Mouse (Mus musculus) MEL (cell line): ENCODE measurements around the gene Efcab2. TPM values are rescaled to one million over a fixed set of nuclear protein-coding genes. Genes with fewer than 3 reads are reported as not detected.

Source experiments
- DNase-seq: peaks from one replicate; pipeline ENCODE4 v3.0.0; 2011; ENCODE audit warnings: low read depth, low spot score
- H3K27ac ChIP-seq: 2 replicates; pipeline ENCODE4 v1.5.1; 2012; ENCODE audit warnings: low read depth, mild to moderate bottlenecking, control low read depth, low read length, moderate library complexity; ENCODE audit not compliant: control insufficient read depth
- H3K27me3 ChIP-seq, 2 experiments: fragments of 150-350 bp in 1 of 2; sonication (generic) in 1 of 2; 2 replicates each; pipeline ENCODE4 v1.6.1; 2012; ENCODE audit warnings: low read length in 2 of 2, mild to moderate bottlenecking in 2 of 2, improper control_type of control experiment in 1 of 2, moderate library complexity in 1 of 2; ENCODE audit not compliant: insufficient read depth in 2 of 2, control insufficient read depth in 1 of 2
- H3K36me3 ChIP-seq, 2 experiments: 2 replicates each; pipeline ENCODE4 v1.6.1; 2012 to 2014; ENCODE audit warnings: low read length in 2 of 2, improper control_type of control experiment in 1 of 2, inconsistent platforms in 1 of 2, mild to moderate bottlenecking in 1 of 2; ENCODE audit not compliant: insufficient read depth in 2 of 2, control insufficient read depth in 1 of 2
- H3K4me1 ChIP-seq, 2 experiments: fragments of 150-350 bp in 1 of 2; sonication (generic) in 1 of 2; 2 replicates each; pipeline ENCODE4 v1.6.1; 2012; ENCODE audit warnings: low read length in 2 of 2, improper control_type of control experiment in 1 of 2, mild to moderate bottlenecking in 1 of 2; ENCODE audit not compliant: insufficient read depth in 2 of 2, control insufficient read depth in 1 of 2
- H3K4me3 ChIP-seq, 2 experiments: fragments of 150-350 bp in 1 of 2; sonication (generic) in 1 of 2; 2 replicates each; pipeline ENCODE4 v1.5.1; 2012; ENCODE audit warnings: low read depth in 2 of 2, low read length in 2 of 2, mild to moderate bottlenecking in 2 of 2, moderate library complexity in 2 of 2, control low read depth in 1 of 2, improper control_type of control experiment in 1 of 2; ENCODE audit not compliant: control insufficient read depth in 1 of 2, insufficient read depth in 1 of 2
- H3K79me2 ChIP-seq: 2 replicates; pipeline ENCODE4 v1.6.1; 2012; ENCODE audit warnings: mild to moderate bottlenecking, low read length, moderate library complexity; ENCODE audit not compliant: control insufficient read depth, poor library complexity, insufficient read depth
- H3K9ac ChIP-seq: 2 replicates; pipeline ENCODE4 v1.6.1; 2012; ENCODE audit warnings: low read depth, mild to moderate bottlenecking, control low read depth, low read length, moderate library complexity; ENCODE audit not compliant: control insufficient read depth, poor library complexity, severe bottlenecking
- H3K9me3 ChIP-seq: fragments of 150-350 bp; sonication (generic); replicated peaks from 2 replicates; pipeline ENCODE4 v1.6.1; 2012; ENCODE audit warnings: mild to moderate bottlenecking, low read length, improper control_type of control experiment, moderate library complexity; ENCODE audit not compliant: insufficient read depth
- BHLHE40 ChIP-seq: IDR thresholded peaks from 2 replicates; pipeline ENCODE4 v1.6.1; 2012; ENCODE audit warnings: low read depth, mild to moderate bottlenecking, inconsistent platforms, low read length, improper control_type of control experiment, borderline replicate concordance
- CTCF ChIP-seq, 3 experiments: IDR thresholded peaks in 2 of 3; conservative IDR thresholded peaks in 1 of 3; 2 replicates each; pipeline ENCODE4 v1.5.1; 2011 to 2012; ENCODE audit warnings: low read length in 3 of 3, low read depth in 2 of 3, mild to moderate bottlenecking in 2 of 3, improper control_type of control experiment in 1 of 3, inconsistent platforms in 1 of 3, mixed read lengths in 1 of 3, moderate library complexity in 1 of 3; ENCODE audit not compliant: control insufficient read depth in 1 of 3, insufficient read depth in 1 of 3, poor library complexity in 1 of 3, severe bottlenecking in 1 of 3
- E2F4 ChIP-seq: IDR thresholded peaks from 2 replicates; pipeline ENCODE4 v1.6.1; 2011; ENCODE audit warnings: low read depth, low read length, improper control_type of control experiment, borderline replicate concordance
- EP300 ChIP-seq, 2 experiments: IDR thresholded peaks; 2 replicates each; pipeline ENCODE4 v1.6.1; 2011; ENCODE audit warnings: improper control_type of control experiment in 2 of 2, low read length in 2 of 2, low read depth in 1 of 2, mild to moderate bottlenecking in 1 of 2
- ETS1 ChIP-seq: IDR thresholded peaks from 2 replicates; pipeline ENCODE4 v1.6.1; 2012; ENCODE audit warnings: low read depth, mild to moderate bottlenecking, inconsistent platforms, low read length, improper control_type of control experiment, moderate library complexity
- GABPA ChIP-seq: IDR thresholded peaks from 2 replicates; pipeline ENCODE4 v1.6.1; 2012; ENCODE audit warnings: low read depth, mild to moderate bottlenecking, inconsistent platforms, low read length, improper control_type of control experiment, moderate library complexity
- HCFC1 ChIP-seq: IDR thresholded peaks from 2 replicates; pipeline ENCODE4 v1.6.1; 2012; ENCODE audit warnings: low read depth, mild to moderate bottlenecking, inconsistent platforms, low read length, improper control_type of control experiment, moderate library complexity
- JUND ChIP-seq: IDR thresholded peaks from 2 replicates; pipeline ENCODE4 v1.6.1; 2011; ENCODE audit warnings: low read depth, mild to moderate bottlenecking, improper control_type of control experiment, low read length
- KAT2A ChIP-seq: conservative IDR thresholded peaks from 2 replicates; pipeline ENCODE4 v1.6.1; 2012; ENCODE audit warnings: low read depth, low read length, improper control_type of control experiment, inconsistent platforms
- MAZ ChIP-seq: IDR thresholded peaks from 2 replicates; pipeline ENCODE4 v1.6.1; 2012; ENCODE audit warnings: low read depth, mild to moderate bottlenecking, inconsistent platforms, low read length, improper control_type of control experiment
- MEF2A ChIP-seq: IDR thresholded peaks from 2 replicates; pipeline ENCODE4 v1.6.1; 2014; ENCODE audit warnings: low read depth, mild to moderate bottlenecking, inconsistent platforms, low read length, improper control_type of control experiment; ENCODE audit not compliant: poor library complexity, insufficient replicate concordance, severe bottlenecking; ENCODE audit errors: extremely low read depth
- MYB ChIP-seq: IDR thresholded peaks from 2 replicates; pipeline ENCODE4 v1.6.1; 2011; ENCODE audit warnings: mild to moderate bottlenecking, low read depth, low read length, improper control_type of control experiment
- NELFE ChIP-seq: IDR thresholded peaks from 2 replicates; pipeline ENCODE4 v1.6.1; 2011; ENCODE audit warnings: low read depth, low read length, improper control_type of control experiment
- NRF1 ChIP-seq: IDR thresholded peaks from 2 replicates; pipeline ENCODE4 v1.6.1; 2014; ENCODE audit warnings: low read depth, mild to moderate bottlenecking, inconsistent platforms, low read length, improper control_type of control experiment, moderate library complexity; ENCODE audit not compliant: poor library complexity, insufficient read depth, severe bottlenecking
- POLR2A ChIP-seq, 2 experiments: IDR thresholded peaks; 2 replicates each; pipeline ENCODE4 v1.6.1; 2011 to 2012; ENCODE audit warnings: low read length in 2 of 2, mild to moderate bottlenecking in 2 of 2, control low read depth in 1 of 2, improper control_type of control experiment in 1 of 2, low read depth in 1 of 2, moderate library complexity in 1 of 2; ENCODE audit not compliant: control insufficient read depth in 1 of 2, insufficient read depth in 1 of 2, poor library complexity in 1 of 2
- POLR2AphosphoS2 ChIP-seq: IDR thresholded peaks from 2 replicates; pipeline ENCODE4 v1.6.1; 2011; ENCODE audit warnings: low read length, improper control_type of control experiment
- POLR2AphosphoS5 ChIP-seq: IDR thresholded peaks from 2 replicates; pipeline ENCODE4 v1.6.1; 2012; ENCODE audit warnings: low read depth, borderline replicate concordance, mild to moderate bottlenecking, inconsistent platforms, low read length, moderate library complexity, mixed read lengths
- RAD21 ChIP-seq: IDR thresholded peaks from 2 replicates; pipeline ENCODE4 v1.6.1; 2011; ENCODE audit warnings: mild to moderate bottlenecking, low read depth, low read length, improper control_type of control experiment
- SIN3A ChIP-seq: IDR thresholded peaks from 2 replicates; pipeline ENCODE4 v1.6.1; 2012; ENCODE audit warnings: low read length, improper control_type of control experiment, inconsistent platforms
- TAL1 ChIP-seq: IDR thresholded peaks from 2 replicates; pipeline ENCODE4 v1.6.1; 2012; ENCODE audit warnings: mild to moderate bottlenecking, inconsistent platforms, low read length, moderate library complexity, mixed read lengths
- TBP ChIP-seq: IDR thresholded peaks from 2 replicates; pipeline ENCODE4 v1.8.0; 2011; ENCODE audit warnings: low read depth, low read length, improper control_type of control experiment
- TCF12 ChIP-seq: IDR thresholded peaks from 2 replicates; pipeline ENCODE4 v1.6.1; 2014; ENCODE audit warnings: low read depth, mild to moderate bottlenecking, inconsistent platforms, low read length, improper control_type of control experiment, moderate library complexity
- USF1 ChIP-seq: IDR thresholded peaks from 2 replicates; pipeline ENCODE4 v1.6.1; 2014; ENCODE audit warnings: low read depth, mild to moderate bottlenecking, inconsistent platforms, low read length, improper control_type of control experiment, moderate library complexity
- ZMIZ1 ChIP-seq: IDR thresholded peaks from 2 replicates; pipeline ENCODE4 v1.6.1; 2012; ENCODE audit warnings: low read depth, mild to moderate bottlenecking, inconsistent platforms, low read length, improper control_type of control experiment, moderate library complexity
- ZNF384 ChIP-seq: IDR thresholded peaks from 2 replicates; pipeline ENCODE4 v1.6.1; 2012; ENCODE audit warnings: low read depth, mild to moderate bottlenecking, inconsistent platforms, low read length, improper control_type of control experiment
- polyA plus RNA-seq, 2 experiments: library from polyadenylated mRNA; stranded (reverse) in 1 of 2; unstranded in 1 of 2; fragments of >175 nt in 1 of 2; fragments of >200 nt in 1 of 2; gene quantifications; 2 replicates each; pipeline versions ENCODE4 v1.2.1 to v1.2.4; 2012; ENCODE audit warnings: low replicate concordance in 2 of 2, low read depth in 1 of 2; ENCODE audit not compliant: insufficient read length in 2 of 2, insufficient read depth in 1 of 2, missing spikeins in 1 of 2
- total RNA-seq: library from RNA; depleted of rRNA; stranded (reverse); fragments of 300-350 nt; gene quantifications from 2 replicates; pipeline ENCODE4 v1.2.3, GENCODE M21; 2012

Efcab2 gene
- total and polyA plus RNA-seq, 3 experiments, result 0.85 to 3.2 TPM; not detected in 1

DNA sequence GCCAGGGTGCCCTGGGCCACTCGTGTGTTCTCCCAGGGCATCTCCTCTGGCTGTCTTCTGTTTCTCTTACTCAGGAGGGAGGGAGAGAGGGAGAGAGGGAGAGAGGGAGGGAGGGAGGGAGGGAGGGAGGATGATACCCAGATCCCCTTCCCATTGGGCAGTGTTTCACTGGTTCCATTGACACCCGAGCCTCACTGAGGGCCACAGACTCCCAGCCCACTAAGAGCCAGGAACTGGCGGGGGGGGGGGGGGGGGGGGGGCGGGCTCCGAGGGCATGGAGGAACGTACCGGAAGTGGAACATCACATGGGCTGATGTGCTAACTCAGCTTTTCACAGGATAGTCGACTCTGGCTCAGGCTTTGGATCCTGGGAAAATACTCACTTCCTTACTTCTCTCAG lies 108.1 kb downstream of the Efcab2 start:
- Histone ChIP-seq H3K4me1 (no peaks in the 10 kb centered on the region), H3K79me2 (no peaks in the 10 kb centered on the region), H3K36me3 (no peaks in the 10 kb centered on the region), H3K9me3 (no peaks in the 10 kb centered on the region), H3K27ac (no peak overlapping the region), H3K27me3 (peaks cover 0 to 2% of the 10 kb centered on the region in 2 experiments; a peak in 2 of 4 replicates), H3K9ac (no peak overlapping the region), H3K4me3 (no peak overlapping the region)
- TF ChIP-seq ETS1 (no peak), MYB (no peak), POLR2AphosphoS5 (no peak), ZNF384 (no peak), TAL1 (no peak), HCFC1 (no peak), NELFE (no peak), E2F4 (no peak), EP300 (IDR thresholded peaks at IDR 0.05; ENCODE audit: low read depth in 1 of 2, low read length in 2 of 2) (no peak), USF1 (no peak), ZMIZ1 (no peak), BHLHE40 (no peak), POLR2A (IDR thresholded peaks at IDR 0.05; ENCODE audit: control insufficient read depth in 1 of 2, insufficient read depth in 1 of 2, low read depth in 1 of 2, low read length in 2 of 2, poor library complexity in 1 of 2) (no peak), KAT2A (no peak), TCF12 (no peak), MEF2A (no peak), JUND (no peak)
- no peak for DNase-seq

DNA sequence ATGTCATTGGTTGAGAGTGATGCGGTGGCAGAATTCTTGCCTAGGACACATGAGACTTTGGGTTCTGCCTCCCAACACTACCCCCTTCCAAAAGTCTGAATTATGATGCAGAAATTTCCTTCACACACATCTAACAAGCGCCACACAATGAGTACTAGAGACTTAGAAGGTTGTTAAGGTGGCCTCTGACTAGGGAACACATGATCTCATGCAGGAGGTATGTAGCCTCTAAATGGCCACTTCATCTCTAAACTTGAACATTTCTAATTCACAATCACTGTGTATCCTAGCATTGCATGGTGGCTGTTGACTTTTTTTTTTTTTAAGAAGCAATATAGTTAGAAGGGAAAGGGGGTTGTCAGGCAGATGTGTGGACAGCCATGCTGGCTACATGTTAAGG lies 110.0 kb downstream of the Efcab2 start:
- no peak overlapping the region for H3K9ac ChIP-seq
- no peak overlapping the region for H3K4me3 ChIP-seq

More for the DNA sequence above, 110.0 kb downstream of the Efcab2 start:
- Histone ChIP-seq H3K4me1 (no peaks in the 10 kb centered on the region), H3K27ac (no peak overlapping the region), H3K79me2 (no peaks in the 10 kb centered on the region), H3K9me3 (no peaks in the 10 kb centered on the region)
- no peak for DNase-seq
- TF ChIP-seq BHLHE40 (no peak), E2F4 (no peak), TBP (no peak), POLR2AphosphoS2 (no peak), NRF1 (no peak), RAD21 (no peak), JUND (no peak), MAZ (no peak), GABPA (no peak), SIN3A (no peak), MEF2A (no peak), CTCF (IDR thresholded peaks at IDR 0.05 in 2 of 3, conservative IDR thresholded peaks at IDR 0.05 in 1 of 3; ENCODE audit: control insufficient read depth in 1 of 3, insufficient read depth in 1 of 3, low read depth in 2 of 3, low read length in 3 of 3, poor library complexity in 1 of 3, severe bottlenecking in 1 of 3) (no peak), KAT2A (no peak), NELFE (no peak), TAL1 (no peak), MYB (no peak)
- TF ChIP-seq, all 39 proteins: peak for 0
- no peaks in the 10 kb centered on the region for H3K27me3 ChIP-seq
- H3K36me3 ChIP-seq, result no peaks in the 10 kb centered on the region
